Mouse (Mus musculus) embryonic facial prominence, embryonic 12.5 days (tissue): ENCODE measurements at regions not wholly inside any gene's neighbourhood (a gene's known extent, or its start where the extent isn't known, plus 50 kb on each side); places are given as distances from the start of the nearest gene placed in this dataset.

Source experiments
- ATAC-seq: fragments of 200-750 bp; cut with Nextera tagmentation; 2 replicates; pipeline ENCODE4 v1.8.0; 2017; ENCODE audit not compliant: insufficient number of reproducible peaks, insufficient read depth, low FRiP score, low TSS enrichment
- H3K27ac ChIP-seq: fragments of 300-500 bp; sonication (generic); 2 replicates; pipeline ENCODE4 v1.5.1; 2016; ENCODE audit warnings: mild to moderate bottlenecking
- H3K27me3 ChIP-seq: fragments of 300-500 bp; sonication (generic); 2 replicates; pipeline ENCODE4 v1.6.1; 2016; ENCODE audit warnings: mild to moderate bottlenecking, moderate library complexity
- H3K36me3 ChIP-seq: fragments of 300-500 bp; sonication (generic); 2 replicates; pipeline ENCODE4 v1.6.1; 2016; ENCODE audit warnings: mild to moderate bottlenecking
- H3K4me1 ChIP-seq: fragments of 300-500 bp; sonication (generic); 2 replicates; pipeline ENCODE4 v1.6.1; 2016
- H3K4me2 ChIP-seq: fragments of 300-500 bp; sonication (generic); replicated peaks from 2 replicates; pipeline ENCODE4 v1.6.1; 2016; ENCODE audit warnings: mild to moderate bottlenecking, moderate library complexity
- H3K4me3 ChIP-seq: fragments of 300-500 bp; sonication (generic); 2 replicates; pipeline ENCODE4 v1.5.1; 2016; ENCODE audit warnings: mild to moderate bottlenecking
- H3K9ac ChIP-seq: fragments of 300-500 bp; sonication (generic); 2 replicates; pipeline ENCODE4 v1.6.1; 2016; ENCODE audit warnings: mild to moderate bottlenecking, moderate library complexity
- H3K9me3 ChIP-seq: fragments of 300-500 bp; sonication (generic); 2 replicates; pipeline ENCODE4 v1.6.1; 2016; ENCODE audit warnings: mild to moderate bottlenecking, moderate library complexity
- WGBS: fragments of 180-500 bp; shearing (Covaris S2); methylation state at CpG from one replicate; pipeline ENCODE4 v1.1.7; 2016; 5-methylcytosine and 5-hydroxymethylcytosine counted together

DNA sequence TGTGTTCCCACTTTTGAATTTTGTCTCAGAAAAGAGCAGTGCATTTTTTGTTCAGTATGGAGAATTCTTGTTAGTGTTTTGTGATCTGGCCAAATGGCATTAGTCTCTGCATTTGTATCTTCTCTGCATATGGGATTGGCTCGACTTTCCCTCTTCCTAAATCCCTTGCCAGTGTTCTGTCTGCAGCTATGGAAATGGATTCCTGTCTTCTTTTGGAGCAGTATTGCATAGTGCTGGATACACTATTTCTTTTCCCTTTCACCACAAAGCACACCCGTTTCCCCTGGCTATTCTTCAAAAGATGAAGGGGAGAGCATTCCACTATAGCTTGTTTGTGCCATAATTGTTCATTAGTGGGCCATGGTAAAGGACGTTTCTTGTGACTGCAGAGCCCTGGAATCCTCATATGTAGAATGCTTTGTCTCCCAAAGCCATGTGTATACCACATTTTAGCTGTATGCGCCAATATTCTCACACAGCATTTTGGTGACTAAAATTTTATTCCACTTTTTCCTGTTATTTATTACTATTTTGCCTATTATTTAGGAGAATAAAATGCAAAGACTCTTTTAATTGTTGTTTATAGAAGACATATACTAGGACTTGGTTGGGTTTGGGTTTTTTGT, 197.8 kb downstream of the Hs3st1 start:
- Histone ChIP-seq H3K36me3 (no peaks in the 10 kb centered on the region), H3K4me2 (no peak overlapping the region), H3K9ac (no peak overlapping the region), H3K27me3 (no peaks in the 10 kb centered on the region), H3K4me1 (no peaks in the 10 kb centered on the region), H3K9me3 (no peaks in the 10 kb centered on the region), H3K27ac (no peak overlapping the region), H3K4me3 (no peak overlapping the region)
- WGBS, result 75% methylated on average over 4 of the region's 4 CpGs
- no peak for ATAC-seq

DNA sequence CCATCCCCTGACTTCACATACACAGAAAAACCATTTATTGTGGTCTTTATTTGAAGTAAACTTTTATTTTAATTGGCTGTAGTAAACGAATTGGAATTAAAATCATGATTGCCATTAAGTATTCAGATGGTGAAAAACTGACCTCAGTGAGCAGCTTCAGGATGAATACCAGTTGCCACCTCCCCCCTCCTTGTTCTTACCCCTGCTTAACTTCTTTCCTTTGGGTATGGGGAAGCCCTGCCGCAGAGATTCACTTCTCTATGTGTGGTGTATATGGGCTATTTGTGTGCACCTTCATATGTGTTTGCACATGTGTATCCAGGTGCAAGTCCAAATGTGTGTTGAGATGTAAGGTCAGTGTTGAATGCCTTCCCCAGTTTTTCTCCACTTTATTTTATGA, 218.2 kb downstream of the Hs3st1 start:
- H3K36me3 ChIP-seq, result no peaks in the 10 kb centered on the region
- no peak overlapping the region for H3K4me3 ChIP-seq
- no peaks in the 10 kb centered on the region for H3K27me3 ChIP-seq
- ATAC-seq, result no peak
- H3K27ac ChIP-seq, result no peak overlapping the region
- H3K9me3 ChIP-seq, result no peaks in the 10 kb centered on the region
- 70% methylated on average over 2 of the region's 2 CpGs for WGBS
- no peak overlapping the region for H3K9ac ChIP-seq
- H3K4me1 ChIP-seq, result no peaks in the 10 kb centered on the region
- H3K4me2 ChIP-seq, result no peak overlapping the region

DNA sequence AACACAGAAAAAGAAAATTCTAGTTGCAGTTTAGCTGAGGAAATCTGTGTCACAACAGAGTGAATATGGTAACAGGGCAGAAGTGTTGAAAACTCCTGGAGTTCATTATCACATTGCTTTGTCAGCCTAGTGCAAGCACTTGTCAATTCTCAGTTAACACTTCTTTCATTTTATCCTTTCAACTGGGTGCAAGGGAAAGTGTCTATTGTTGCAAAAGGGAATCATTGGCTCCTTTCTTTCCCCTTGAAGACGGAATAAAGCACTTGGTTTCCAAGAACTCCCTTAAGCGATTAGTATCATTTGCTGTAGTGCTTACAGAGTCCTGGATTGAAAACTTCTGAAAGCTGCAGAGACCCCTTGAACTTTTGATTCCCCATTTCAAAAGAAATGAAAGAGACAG, 218.9 kb downstream of the Hs3st1 start:
- Histone ChIP-seq H3K4me1 (no peaks in the 10 kb centered on the region), H3K9ac (no peak overlapping the region), H3K9me3 (no peaks in the 10 kb centered on the region), H3K36me3 (no peaks in the 10 kb centered on the region), H3K27ac (no peak overlapping the region), H3K4me3 (no peak overlapping the region), H3K27me3 (no peaks in the 10 kb centered on the region), H3K4me2 (no peak overlapping the region)
- WGBS, result 63% methylated on average over 2 of the region's 2 CpGs
- ATAC-seq, result no peak

DNA sequence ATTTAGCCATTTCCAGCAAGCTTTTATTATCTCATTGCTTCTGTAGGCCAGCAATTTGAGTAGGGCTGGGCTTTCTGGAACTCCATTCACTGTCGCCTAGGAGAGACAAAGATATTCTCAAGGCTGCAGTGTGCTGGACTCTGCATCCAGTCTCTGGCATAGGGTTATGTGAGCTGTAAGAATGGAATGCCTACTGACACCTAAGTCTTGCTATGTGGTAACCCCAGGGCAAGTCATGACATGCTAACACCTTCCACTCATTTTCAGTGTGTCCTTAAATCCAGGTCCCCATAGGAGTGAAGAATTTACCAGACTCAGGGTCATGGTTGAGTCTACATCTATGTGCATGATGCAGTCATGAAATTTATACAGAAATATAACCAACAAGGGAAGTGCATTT, 245.0 kb downstream of the Hs3st1 start:
- H3K4me1 ChIP-seq, result no peaks in the 10 kb centered on the region
- no peaks in the 10 kb centered on the region for H3K36me3 ChIP-seq
- H3K27ac ChIP-seq, result no peak overlapping the region
- no peak for ATAC-seq
- no peak overlapping the region for H3K9ac ChIP-seq
- H3K4me3 ChIP-seq, result no peak overlapping the region
- no peak overlapping the region for H3K4me2 ChIP-seq
- no peaks in the 10 kb centered on the region for H3K27me3 ChIP-seq
- H3K9me3 ChIP-seq, result no peaks in the 10 kb centered on the region
- WGBS, result 66% methylated on average over 1 of the region's 1 CpGs

DNA sequence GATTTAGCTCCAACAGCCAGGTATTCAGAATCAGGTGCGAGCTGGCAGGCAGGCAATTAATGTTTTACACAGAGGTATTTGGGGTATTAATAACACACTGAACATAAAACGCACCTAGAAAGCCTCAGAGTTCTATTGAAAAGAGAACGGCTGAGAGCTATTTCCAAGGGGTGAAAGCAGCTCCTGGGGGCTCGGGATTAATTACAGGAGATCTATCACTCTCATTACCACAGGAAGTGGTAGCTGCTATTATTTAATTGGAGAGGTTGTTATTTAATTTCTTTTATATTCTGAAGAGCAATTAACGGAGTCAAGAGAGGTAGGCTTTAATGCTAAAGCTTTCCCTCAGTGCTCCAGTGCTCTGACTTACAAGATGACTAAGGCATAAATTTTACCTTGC, 272.5 kb downstream of the Hs3st1 start:
- no peak overlapping the region for H3K4me2 ChIP-seq
- 50% methylated on average over 5 of the region's 5 CpGs for WGBS
- H3K4me1 ChIP-seq, result no peaks in the 10 kb centered on the region
- H3K4me3 ChIP-seq, result no peak overlapping the region
- H3K36me3 ChIP-seq, result no peaks in the 10 kb centered on the region
- no peaks in the 10 kb centered on the region for H3K27me3 ChIP-seq
- ATAC-seq, result no peak
- no peak overlapping the region for H3K9ac ChIP-seq
- H3K9me3 ChIP-seq, result no peaks in the 10 kb centered on the region
- no peak overlapping the region for H3K27ac ChIP-seq

DNA sequence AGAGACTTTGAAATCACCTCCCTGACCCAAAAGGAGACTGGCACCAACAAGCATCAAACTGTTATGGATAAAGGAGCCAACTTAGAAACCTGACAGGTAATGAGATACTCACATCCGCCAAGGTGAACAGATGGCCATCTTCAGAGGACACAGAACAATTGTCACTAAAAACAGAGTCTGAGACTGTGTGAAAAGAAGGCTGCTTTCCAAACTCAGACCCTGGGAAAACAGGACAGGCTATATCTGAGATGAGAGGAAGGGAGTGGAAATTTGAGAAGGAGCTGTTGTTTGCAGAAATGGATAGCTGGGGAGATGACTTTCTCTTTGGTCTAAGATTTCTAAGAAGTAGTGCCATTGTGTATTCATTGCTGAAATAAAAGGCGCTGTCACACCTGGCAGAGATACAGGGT, 297.2 kb downstream of the Hs3st1 start:
- no peak for ATAC-seq
- no peaks in the 10 kb centered on the region for H3K9me3 ChIP-seq
- no peak overlapping the region for H3K27ac ChIP-seq
- no peaks in the 10 kb centered on the region for H3K27me3 ChIP-seq
- no peaks in the 10 kb centered on the region for H3K4me1 ChIP-seq
- no peaks in the 10 kb centered on the region for H3K36me3 ChIP-seq
- WGBS, result 77% methylated on average over 2 of the region's 2 CpGs
- H3K9ac ChIP-seq, result no peak overlapping the region
- H3K4me3 ChIP-seq, result no peak overlapping the region
- H3K4me2 ChIP-seq, result no peak overlapping the region

DNA sequence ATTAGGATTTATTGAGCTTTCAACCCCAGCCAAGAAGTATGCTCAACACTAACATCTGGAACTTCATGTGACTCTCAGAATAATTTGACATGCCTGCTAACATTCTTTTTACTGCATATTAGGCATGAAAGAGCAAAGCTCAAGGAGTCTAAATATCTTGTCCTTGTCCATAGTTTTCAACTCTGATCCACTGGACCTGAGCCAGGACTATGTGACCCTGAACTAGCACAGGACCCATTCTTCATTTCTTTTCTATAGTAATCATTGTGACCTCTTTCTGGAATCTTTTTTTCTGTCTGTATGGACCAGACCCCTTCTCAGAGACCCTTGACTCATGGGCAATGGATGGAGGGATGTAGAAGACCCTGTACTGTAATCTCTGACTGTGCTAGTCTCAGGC, 301.6 kb downstream of the Hs3st1 start:
- H3K4me1 ChIP-seq, result no peaks in the 10 kb centered on the region
- H3K27ac ChIP-seq, result no peak overlapping the region
- no peaks in the 10 kb centered on the region for H3K27me3 ChIP-seq
- no peaks in the 10 kb centered on the region for H3K9me3 ChIP-seq
- no peak overlapping the region for H3K4me2 ChIP-seq
- no peak overlapping the region for H3K9ac ChIP-seq
- H3K4me3 ChIP-seq, result no peak overlapping the region
- ATAC-seq, result no peak
- H3K36me3 ChIP-seq, result no peaks in the 10 kb centered on the region

DNA sequence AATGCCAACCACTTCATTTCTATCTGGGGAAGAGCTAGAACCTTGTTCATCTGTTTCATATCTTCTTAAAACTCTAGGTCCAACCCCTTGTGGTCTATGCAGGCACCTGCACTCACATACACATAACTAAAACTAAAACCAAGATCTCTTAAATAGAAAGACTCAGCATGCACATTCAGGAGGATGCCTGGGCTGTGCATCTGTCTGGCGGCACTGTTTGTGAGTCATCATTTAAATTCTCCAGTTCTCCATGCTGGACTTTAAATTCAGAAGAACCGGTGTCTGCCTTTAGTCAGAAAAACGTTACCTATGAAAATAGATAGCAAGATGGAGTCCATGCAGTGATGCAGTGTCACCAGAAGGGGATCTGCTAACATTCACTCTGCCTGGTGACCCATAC, 314.5 kb downstream of the Hs3st1 start:
- no peak overlapping the region for H3K9ac ChIP-seq
- H3K4me3 ChIP-seq, result no peak overlapping the region
- no peak for ATAC-seq
- no peaks in the 10 kb centered on the region for H3K36me3 ChIP-seq
- no peaks in the 10 kb centered on the region for H3K27me3 ChIP-seq
- H3K4me1 ChIP-seq, result no peaks in the 10 kb centered on the region
- H3K4me2 ChIP-seq, result no peak overlapping the region
- H3K27ac ChIP-seq, result no peak overlapping the region
- WGBS, result 83% methylated on average over 3 of the region's 3 CpGs
- no peaks in the 10 kb centered on the region for H3K9me3 ChIP-seq

DNA sequence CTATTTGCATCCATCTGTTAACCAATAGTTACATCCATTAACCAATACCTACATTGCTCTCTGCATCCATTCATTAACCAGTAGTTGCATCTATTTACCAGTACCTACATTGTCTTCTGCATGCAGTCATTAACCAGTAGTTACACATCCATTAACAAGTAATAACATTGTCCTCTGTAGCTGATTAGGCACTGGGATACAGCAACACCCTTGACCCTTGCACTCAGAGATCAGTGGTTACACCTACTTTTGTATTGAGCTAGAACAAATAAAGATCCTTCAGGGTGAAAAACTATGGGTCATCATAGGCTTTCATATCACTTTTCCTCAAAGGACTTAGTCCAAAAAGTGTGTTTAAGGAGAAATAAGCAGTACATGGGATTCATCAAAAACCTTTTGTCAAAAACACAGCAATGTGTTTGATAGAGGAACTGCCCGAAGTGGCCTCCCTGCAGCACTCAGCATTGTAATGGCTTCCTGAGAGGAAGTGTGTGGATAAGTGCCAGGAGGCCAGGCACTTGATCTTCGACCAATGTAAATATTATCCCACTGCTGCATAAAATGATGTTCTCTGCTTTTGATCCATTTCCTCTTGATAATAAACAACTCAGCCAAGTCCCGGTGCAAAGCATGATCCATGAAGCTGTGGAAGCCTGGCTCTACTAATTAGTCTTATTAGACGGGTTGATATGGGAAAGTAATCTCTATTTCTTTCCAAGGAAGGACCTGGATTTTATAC, 317.6 kb downstream of the Hs3st1 start:
- no peaks in the 10 kb centered on the region for H3K27me3 ChIP-seq
- 54% methylated on average over 4 of the region's 4 CpGs for WGBS

DNA sequence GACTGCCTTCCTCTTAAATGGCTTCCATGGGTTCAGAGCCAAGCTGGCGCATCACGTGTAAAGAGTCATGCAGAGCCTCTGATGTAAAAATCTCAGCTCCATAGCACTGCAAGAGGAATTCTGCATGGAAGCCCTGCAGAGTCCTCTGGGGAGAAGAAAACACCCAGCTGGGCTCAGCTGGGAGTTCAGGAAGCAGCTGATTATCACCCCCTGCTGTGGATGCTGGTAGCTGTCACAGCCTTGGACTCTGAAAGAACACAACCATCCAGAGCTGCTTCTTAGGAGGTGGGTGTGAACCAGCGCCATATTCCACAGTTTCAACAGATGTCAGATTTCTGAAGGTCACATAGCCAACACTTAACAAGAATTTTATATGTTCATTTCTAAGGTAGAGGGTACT, 329.2 kb downstream of the Hs3st1 start:
- Histone ChIP-seq H3K4me1 (no peaks in the 10 kb centered on the region), H3K27ac (no peak overlapping the region), H3K4me2 (no peak overlapping the region), H3K9ac (no peak overlapping the region), H3K36me3 (no peaks in the 10 kb centered on the region), H3K27me3 (no peaks in the 10 kb centered on the region), H3K9me3 (no peaks in the 10 kb centered on the region), H3K4me3 (no peak overlapping the region)
- ATAC-seq, result no peak
- WGBS, result 82% methylated on average over 3 of the region's 3 CpGs

More for the DNA sequence above, 317.6 kb downstream of the Hs3st1 start:
- Histone ChIP-seq H3K36me3 (no peaks in the 10 kb centered on the region), H3K9ac (no peak overlapping the region), H3K4me3 (no peak overlapping the region), H3K4me2 (no peak overlapping the region), H3K4me1 (no peaks in the 10 kb centered on the region), H3K27ac (no peak overlapping the region), H3K9me3 (no peaks in the 10 kb centered on the region)
- no peak for ATAC-seq

DNA sequence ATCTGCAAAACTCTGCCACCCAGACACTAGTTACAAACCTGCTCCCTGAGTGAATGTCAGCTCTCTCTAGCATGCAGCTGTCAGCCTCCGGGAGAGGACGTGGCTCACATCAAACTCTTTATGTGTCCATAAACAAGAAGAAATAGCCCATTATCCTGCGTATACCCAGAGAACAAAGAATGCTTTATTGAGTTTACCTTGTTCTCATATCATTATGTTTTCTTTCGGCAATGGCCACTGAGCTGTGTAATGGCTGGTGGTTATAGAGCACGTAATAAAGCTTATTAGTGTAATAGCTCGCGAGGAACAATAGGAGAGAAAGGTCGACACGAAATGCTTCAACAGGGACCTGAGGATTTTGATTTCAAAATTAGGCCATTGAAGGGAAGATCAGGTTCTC, 331.6 kb downstream of the Hs3st1 start:
- ATAC-seq, result no peak

DNA sequence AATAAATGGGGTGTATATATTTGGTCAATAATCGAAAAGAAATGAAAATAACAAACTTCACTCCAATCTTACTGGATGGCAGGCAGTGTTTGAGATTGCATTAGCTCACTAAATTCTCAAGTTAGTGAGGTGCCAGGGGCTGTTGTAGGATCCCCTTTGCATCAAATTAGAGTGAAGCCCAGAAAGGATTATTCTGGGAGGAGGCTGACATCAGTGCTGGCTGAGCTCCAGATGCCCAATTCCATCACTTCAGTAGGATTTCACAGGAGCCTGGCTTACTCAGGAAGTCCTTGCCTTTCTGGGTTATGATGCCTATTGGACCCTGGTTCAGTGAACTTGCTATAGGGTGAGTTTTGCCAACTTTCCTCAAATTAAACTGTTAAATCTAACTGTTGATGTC, 336.5 kb downstream of the Hs3st1 start:
- H3K9ac ChIP-seq, result no peak overlapping the region
- no peak overlapping the region for H3K4me2 ChIP-seq
- 95% methylated on average over 1 of the region's 1 CpGs for WGBS
- no peaks in the 10 kb centered on the region for H3K27me3 ChIP-seq
- no peaks in the 10 kb centered on the region for H3K36me3 ChIP-seq
- no peak overlapping the region for H3K4me3 ChIP-seq
- no peak overlapping the region for H3K27ac ChIP-seq
- no peaks in the 10 kb centered on the region for H3K9me3 ChIP-seq
- no peaks in the 10 kb centered on the region for H3K4me1 ChIP-seq
- no peak for ATAC-seq

More for the DNA sequence above, 331.6 kb downstream of the Hs3st1 start:
- Histone ChIP-seq H3K27ac (no peak overlapping the region), H3K27me3 (no peaks in the 10 kb centered on the region), H3K36me3 (no peaks in the 10 kb centered on the region), H3K4me2 (no peak overlapping the region), H3K9me3 (no peaks in the 10 kb centered on the region), H3K4me3 (no peak overlapping the region), H3K9ac (no peak overlapping the region), H3K4me1 (no peaks in the 10 kb centered on the region)
- 65% methylated on average over 9 of the region's 9 CpGs for whole genome bisulfite sequencing
